Mouse (Mus musculus) heart, embryonic 12.5 days (tissue): ENCODE measurements around the gene Arhgap8. TPM values are rescaled to one million over a fixed set of nuclear protein-coding genes. Genes with fewer than 3 reads are reported as not detected.

ENCODE experiments used
- ATAC-seq: fragments of 200-750 bp; cut with Nextera tagmentation; 2 replicates; pipeline ENCODE4 v1.8.0; 2017; ENCODE audit warnings: moderate TSS enrichment, moderate library complexity; ENCODE audit not compliant: insufficient number of reproducible peaks, low FRiP score
- H3K27ac ChIP-seq: fragments of 300-500 bp; sonication (generic); 2 replicates; pipeline ENCODE4 v1.5.1; 2016; ENCODE audit warnings: mild to moderate bottlenecking, moderate library complexity; ENCODE audit not compliant: poor library complexity, severe bottlenecking
- H3K27me3 ChIP-seq: fragments of 300-500 bp; sonication (generic); replicated peaks from 2 replicates; pipeline ENCODE4 v1.6.1; 2016; ENCODE audit warnings: mild to moderate bottlenecking, moderate library complexity
- H3K36me3 ChIP-seq: fragments of 300-500 bp; sonication (generic); 2 replicates; pipeline ENCODE4 v1.6.1; 2016; ENCODE audit warnings: mild to moderate bottlenecking, moderate library complexity
- H3K4me1 ChIP-seq: fragments of 300-500 bp; sonication (generic); replicated peaks from 2 replicates; pipeline ENCODE4 v1.6.1; 2016; ENCODE audit warnings: mild to moderate bottlenecking
- H3K4me2 ChIP-seq: fragments of 300-500 bp; sonication (generic); 2 replicates; pipeline ENCODE4 v1.6.1; 2016; ENCODE audit warnings: mild to moderate bottlenecking, moderate library complexity
- H3K4me3 ChIP-seq: fragments of 300-500 bp; sonication (generic); 2 replicates; pipeline ENCODE4 v1.5.1; 2016; ENCODE audit warnings: mild to moderate bottlenecking
- H3K9ac ChIP-seq: fragments of 300-500 bp; sonication (generic); 2 replicates; pipeline ENCODE4 v1.6.1; 2016; ENCODE audit warnings: mild to moderate bottlenecking, moderate library complexity
- H3K9me3 ChIP-seq: fragments of 300-500 bp; sonication (generic); replicated peaks from 2 replicates; pipeline ENCODE4 v1.6.1; 2016; ENCODE audit warnings: mild to moderate bottlenecking, moderate library complexity
- WGBS: fragments of 180-500 bp; shearing (Covaris S2); methylation state at CpG from one replicate; pipeline ENCODE4 v1.1.7; 2016; 5-methylcytosine and 5-hydroxymethylcytosine counted together
- polyA plus RNA-seq: library from polyadenylated mRNA; unstranded; fragments of >200 nt; fragmentation: Nextera tagmentation; extraction: Ambion mirVana; gene quantifications from 2 replicates; pipeline ENCODE4 v1.2.1, GENCODE M21; 2016

Arhgap8 gene
- polyA plus RNA-seq, 1 experiment from 2014 or later = 3.4 TPM

GRCm38 (mm10) chr15:84803685-84804084, 83.8 kb downstream of the Arhgap8 start:
- Histone ChIP-seq H3K4me3 (no peak overlapping the region), H3K4me2 (no peak overlapping the region), H3K4me1 (no peaks in the 10 kb centered on the region), H3K36me3 (no peaks in the 10 kb centered on the region), H3K9ac (no peak overlapping the region), H3K27me3 (no peaks in the 10 kb centered on the region), H3K9me3 (no peaks in the 10 kb centered on the region), H3K27ac (no peak overlapping the region)
- no peak for ATAC-seq
- 47% methylated on average over 3 of the region's 3 CpGs for WGBS

GRCm38 (mm10) chr15:84809275-84809952, 89.6 kb downstream of the Arhgap8 start:
- Histone ChIP-seq H3K4me1 (no peaks in the 10 kb centered on the region), H3K27me3 (no peaks in the 10 kb centered on the region), H3K4me3 (no peak overlapping the region), H3K4me2 (no peak overlapping the region), H3K9me3 (no peaks in the 10 kb centered on the region), H3K9ac (no peak overlapping the region), H3K36me3 (no peaks in the 10 kb centered on the region), H3K27ac (no peak overlapping the region)
- 68% methylated on average over 21 of the region's 21 CpGs for whole genome bisulfite sequencing
- no peak for ATAC-seq

- ATAC-seq = no peak
- WGBS = 65% methylated on average over 5 of the region's 5 CpGs
- H3K36me3 ChIP-seq = no peaks in the 10 kb centered on the region
Observed at GRCm38 (mm10) chr15:84811126-84811525, 91.3 kb downstream of the Arhgap8 start.

GRCm38 (mm10) chr15:84812831-84813357, 93.0 kb downstream of the Arhgap8 start:
- WGBS = 84% methylated on average over 11 of the region's 11 CpGs
- H3K4me2 ChIP-seq = no peak overlapping the region
- H3K4me1 ChIP-seq = no peaks in the 10 kb centered on the region
- H3K27me3 ChIP-seq = no peaks in the 10 kb centered on the region
- H3K9ac ChIP-seq = no peak overlapping the region
- ATAC-seq = no peak
- no peak overlapping the region for H3K4me3 ChIP-seq
- no peaks in the 10 kb centered on the region for H3K9me3 ChIP-seq
- no peak overlapping the region for H3K27ac ChIP-seq
- no peaks in the 10 kb centered on the region for H3K36me3 ChIP-seq

More at GRCm38 (mm10) chr15:84811126-84811525, 91.3 kb downstream of the Arhgap8 start:
- no peak overlapping the region for H3K4me2 ChIP-seq
- H3K9me3 ChIP-seq = no peaks in the 10 kb centered on the region
- H3K9ac ChIP-seq = no peak overlapping the region
- H3K27me3 ChIP-seq = no peaks in the 10 kb centered on the region
- H3K4me1 ChIP-seq = no peaks in the 10 kb centered on the region
- H3K4me3 ChIP-seq = no peak overlapping the region
- no peak overlapping the region for H3K27ac ChIP-seq

GRCm38 (mm10) chr15:84815171-84815570, 95.3 kb downstream of the Arhgap8 start:
- no peaks in the 10 kb centered on the region for H3K4me1 ChIP-seq
- H3K27me3 ChIP-seq = no peaks in the 10 kb centered on the region
- no peaks in the 10 kb centered on the region for H3K9me3 ChIP-seq
- WGBS = 73% methylated on average over 4 of the region's 4 CpGs
- H3K9ac ChIP-seq = no peak overlapping the region
- no peak for ATAC-seq
- no peak overlapping the region for H3K4me2 ChIP-seq
- H3K36me3 ChIP-seq = no peaks in the 10 kb centered on the region
- H3K27ac ChIP-seq = no peak overlapping the region
- no peak overlapping the region for H3K4me3 ChIP-seq

GRCm38 (mm10) chr15:84817589-84817988, 97.7 kb downstream of the Arhgap8 start:
- H3K36me3 ChIP-seq = no peaks in the 10 kb centered on the region
- ATAC-seq = no peak
- WGBS = 77% methylated on average over 3 of the region's 3 CpGs

GRCm38 (mm10) chr15:84818284-84818683, 98.4 kb downstream of the Arhgap8 start:
- no peaks in the 10 kb centered on the region for H3K4me1 ChIP-seq
- no peaks in the 10 kb centered on the region for H3K36me3 ChIP-seq
- no peaks in the 10 kb centered on the region for H3K27me3 ChIP-seq
- H3K27ac ChIP-seq = no peak overlapping the region
- H3K4me2 ChIP-seq = no peak overlapping the region
- H3K4me3 ChIP-seq = no peak overlapping the region
- WGBS = 81% methylated on average over 11 of the region's 11 CpGs
- ATAC-seq = no peak
- H3K9me3 ChIP-seq = 0 out of 2 replicates have a peak, but pooled peaks cover 6% of the 10 kb centered on the region
- H3K9ac ChIP-seq = no peak overlapping the region

More at GRCm38 (mm10) chr15:84817589-84817988, 97.7 kb downstream of the Arhgap8 start:
- H3K27me3 ChIP-seq = no peaks in the 10 kb centered on the region
- H3K4me1 ChIP-seq = no peaks in the 10 kb centered on the region
- no peak overlapping the region for H3K27ac ChIP-seq
- H3K9ac ChIP-seq = no peak overlapping the region
- no peak overlapping the region for H3K4me2 ChIP-seq
- H3K9me3 ChIP-seq = 0 out of 2 replicates have a peak, but pooled peaks cover 3% of the 10 kb centered on the region
- H3K4me3 ChIP-seq = no peak overlapping the region

- no peak overlapping the region for H3K9ac ChIP-seq
- no peak overlapping the region for H3K27ac ChIP-seq
- no peak for ATAC-seq
- H3K4me2 ChIP-seq = no peak overlapping the region
- H3K4me1 ChIP-seq = no peaks in the 10 kb centered on the region
- H3K4me3 ChIP-seq = no peak overlapping the region
- no peaks in the 10 kb centered on the region for H3K27me3 ChIP-seq
- 82% methylated on average over 4 of the region's 4 CpGs for WGBS
- 0 out of 2 replicates have a peak, but pooled peaks cover 6% of the 10 kb centered on the region for H3K9me3 ChIP-seq
- no peaks in the 10 kb centered on the region for H3K36me3 ChIP-seq
Observed at GRCm38 (mm10) chr15:84820811-84821210, 101.0 kb downstream of the Arhgap8 start.

Other genes with a start within 250 kb of the Arhgap8 start
- 13.1 and 14.1 TPM in 2 replicates for gene Rtl6, start 162.2 kb upstream of the Arhgap8 start, polyA plus RNA-seq
- 23.1 and 25.5 TPM in 2 replicates for gene Prr5, start 50.4 kb upstream of the Arhgap8 start, polyA plus RNA-seq
- gene Phf21b, start 136.0 kb downstream of the Arhgap8 start, polyA plus RNA-seq = 0.22 and 0.36 TPM in 2 replicates
- gene Gm29666, start 200.0 kb downstream of the Arhgap8 start, polyA plus RNA-seq = 0.35 and 0.43 TPM in 2 replicates
- 31.2 and 32.3 TPM in 2 replicates for gene Nup50, start 203.4 kb downstream of the Arhgap8 start, polyA plus RNA-seq